Mouse (Mus musculus): ENCODE data around the gene Cbx2. TPM values are rescaled to one million over a fixed set of nuclear protein-coding genes. Genes with fewer than 3 reads are reported as not detected.

Gene Cbx2
- polyA plus RNA-seq (2017; shearing (Covaris generic)), result 1 to 10 TPM in 2 of 3 experiments, under 1 TPM in 1; 0.83 to 1.6 (median 1.0) TPM

- ATAC-seq, result peak; percentile 87
Observed at GRCm38 (mm10) chr11:119022895-119023615, at the start of gene Cbx2. Gene Cbx2, plus strand, starts transcription at chr11:119022962.

GRCm38 (mm10) chr11:118974340-118974739 is 48.4 kb upstream of the Cbx2 start:
- ATAC-seq, result no peak

DNA sequence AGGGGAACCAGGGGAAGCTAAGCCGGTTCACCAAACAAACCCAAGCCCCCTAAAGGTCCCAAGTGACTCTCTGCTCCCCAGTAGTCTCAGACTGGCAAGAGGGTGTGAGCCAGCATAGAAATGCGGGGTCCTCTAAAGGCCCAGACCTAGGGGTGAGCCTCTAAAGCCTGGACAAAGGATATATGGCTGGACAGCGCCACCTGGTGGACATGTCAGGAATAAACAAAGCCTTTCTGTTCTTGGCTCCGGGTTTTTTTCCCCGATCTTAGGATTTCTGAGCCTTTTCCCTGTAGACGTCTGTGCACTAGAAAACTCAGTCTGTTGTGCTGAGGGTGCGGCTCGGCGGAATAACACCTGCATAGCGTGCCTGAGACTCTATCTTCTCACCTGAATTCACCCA is 47.3 kb upstream of the Cbx2 start:
- ATAC-seq, result no peak

DNA sequence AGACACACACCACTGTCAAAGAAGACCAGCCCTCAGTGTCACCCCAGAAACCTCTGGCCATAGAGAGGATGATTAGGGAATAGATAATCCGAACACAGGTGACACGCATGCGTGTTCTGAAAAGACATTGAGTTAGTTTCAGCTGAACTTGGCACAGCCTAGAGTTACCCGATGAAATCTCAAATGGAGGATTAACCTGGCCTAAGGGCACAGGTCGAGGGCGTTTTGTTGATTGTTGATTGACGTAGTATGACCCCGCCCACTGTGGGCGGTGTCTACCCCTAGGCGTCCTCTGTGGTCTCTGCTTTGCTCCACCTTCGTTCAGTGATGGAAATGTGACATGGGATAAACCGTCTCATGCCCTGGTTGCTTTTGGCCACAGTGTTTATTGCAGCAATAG is 46.8 kb upstream of the Cbx2 start:
- peak; percentile 50 for ATAC-seq

DNA sequence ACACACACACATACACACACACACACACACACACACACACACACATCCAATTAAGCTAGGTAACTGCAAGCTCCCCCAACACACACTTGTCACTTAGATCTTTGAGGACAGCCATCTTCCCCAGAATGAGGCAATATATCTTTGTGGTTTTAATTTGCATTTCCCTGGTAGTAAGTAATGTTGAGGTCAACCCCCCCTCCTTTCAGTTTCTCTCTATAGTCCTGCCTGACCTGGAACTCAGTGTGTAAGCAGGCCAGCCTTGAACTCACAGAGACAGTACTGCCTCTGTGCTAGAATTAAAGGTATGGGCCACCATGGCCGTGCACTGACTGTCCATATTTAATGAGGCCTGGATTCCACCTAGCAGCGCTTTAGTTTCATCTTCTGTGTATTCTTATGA is 42.4 kb upstream of the Cbx2 start:
- peak; percentile 78 for ATAC-seq

DNA sequence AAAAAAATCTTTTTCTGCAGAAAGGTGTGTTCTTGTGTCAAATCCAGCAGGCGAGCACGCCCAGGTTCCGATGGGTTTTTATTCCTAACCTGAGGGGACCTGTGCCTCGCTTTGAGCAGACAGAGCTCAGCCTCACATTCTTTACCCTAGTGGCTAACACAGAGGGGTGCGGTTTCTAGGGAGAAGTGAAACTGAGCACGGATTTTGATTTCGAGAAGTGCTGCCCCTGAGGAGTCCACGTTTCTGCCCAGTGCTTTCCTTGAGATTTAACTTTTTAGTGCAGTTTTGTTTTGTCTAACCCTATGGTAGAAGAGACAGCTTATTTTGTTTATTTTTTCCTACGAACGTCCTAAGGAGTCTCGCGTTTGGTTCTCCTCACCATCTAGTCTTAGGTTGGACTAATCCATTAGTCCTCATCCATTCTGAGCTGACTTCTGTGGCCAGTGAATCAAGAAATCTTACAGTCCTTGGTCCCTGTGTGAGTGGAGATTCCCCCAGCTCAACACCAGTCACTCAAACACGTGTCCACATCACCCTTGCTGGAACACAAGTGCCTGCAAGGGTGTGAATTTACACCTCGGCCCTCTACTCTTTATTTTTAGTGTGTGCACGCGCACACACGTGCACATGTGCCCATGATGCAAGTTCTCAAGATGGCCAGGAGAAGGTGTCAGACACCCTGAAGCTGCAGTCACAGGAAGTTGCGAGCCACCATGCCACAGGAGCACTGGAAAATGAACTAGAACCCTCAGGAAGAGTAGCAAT is 41.6 kb upstream of the Cbx2 start:
- ATAC-seq, result no peak

DNA sequence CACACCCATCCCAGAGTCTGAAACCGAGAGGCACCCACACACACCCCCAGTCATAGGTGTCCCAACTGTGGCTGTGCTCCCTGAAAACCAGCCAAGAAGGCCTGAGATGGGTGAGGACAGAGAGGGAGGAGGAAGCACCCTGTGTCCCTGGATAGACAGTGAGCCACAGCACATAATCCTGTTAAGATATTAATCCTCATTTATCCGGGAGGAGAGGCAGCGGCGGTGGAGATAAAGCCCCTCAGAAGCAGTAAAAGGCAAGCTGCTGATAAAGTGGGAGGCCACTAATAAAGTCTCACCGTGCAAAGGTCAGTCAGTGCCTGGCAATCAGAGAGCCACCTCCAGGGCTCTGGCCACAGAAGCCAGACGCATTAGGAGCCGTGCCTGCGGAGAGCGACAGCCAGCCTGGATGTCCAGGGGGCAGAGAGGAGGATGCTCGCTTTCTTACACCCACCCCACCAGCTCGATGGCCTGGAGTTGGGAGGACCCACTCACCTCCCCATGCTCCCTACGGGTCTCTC is 40.1 kb upstream of the Cbx2 start:
- ATAC-seq, result no peak

GRCm38 (mm10) chr11:118985571-118985970 is 37.2 kb upstream of the Cbx2 start:
- no peak for ATAC-seq

GRCm38 (mm10) chr11:118987999-118988398 is 34.8 kb upstream of the Cbx2 start, which contains the start of gene Enpp7:
Gene Enpp7, plus strand, starts transcription at chr11:118988188.
- no peak for ATAC-seq

DNA sequence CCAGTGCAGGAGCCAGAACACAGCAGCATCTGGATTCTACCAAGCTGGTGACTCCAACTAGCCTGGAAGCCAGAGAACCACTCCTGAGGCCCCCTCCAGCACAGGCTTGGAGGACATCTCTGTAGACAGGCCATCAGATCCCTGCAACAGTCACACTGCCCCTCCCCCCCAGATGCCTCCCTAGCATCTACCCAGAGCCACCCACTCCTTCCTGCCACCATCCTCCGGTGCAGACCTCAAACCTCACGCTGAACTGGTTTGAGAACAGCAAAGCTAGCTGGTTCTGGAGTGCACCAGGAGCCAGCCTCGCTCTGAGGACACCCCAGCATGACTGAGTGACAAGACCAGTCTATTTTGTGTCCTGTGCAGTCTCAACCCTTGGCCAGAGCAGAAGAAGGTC is 30.0 kb upstream of the Cbx2 start:
- ATAC-seq, result peak; percentile 76

GRCm38 (mm10) chr11:118995448-118995847 is 27.3 kb upstream of the Cbx2 start:
- no peak for ATAC-seq

DNA sequence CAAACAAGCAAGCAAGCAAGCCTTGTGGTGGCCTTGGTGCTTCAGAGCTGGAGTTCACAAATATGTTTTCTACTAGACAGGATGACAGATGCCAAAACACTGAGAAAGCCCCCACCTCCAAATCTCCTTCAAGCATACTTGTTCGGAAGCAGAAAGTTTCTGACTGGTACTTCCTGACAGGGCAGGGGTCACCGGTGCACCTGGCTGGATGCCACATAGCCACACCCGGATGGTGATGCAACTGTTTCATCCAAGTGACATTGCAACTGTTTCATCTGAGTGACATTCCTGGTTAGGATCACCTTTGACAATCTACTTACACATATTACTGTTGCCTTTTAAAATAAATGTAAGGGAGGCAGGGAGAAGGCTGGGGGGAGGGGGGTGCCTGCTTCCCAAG is 25.6 kb upstream of the Cbx2 start:
- no peak for ATAC-seq

DNA sequence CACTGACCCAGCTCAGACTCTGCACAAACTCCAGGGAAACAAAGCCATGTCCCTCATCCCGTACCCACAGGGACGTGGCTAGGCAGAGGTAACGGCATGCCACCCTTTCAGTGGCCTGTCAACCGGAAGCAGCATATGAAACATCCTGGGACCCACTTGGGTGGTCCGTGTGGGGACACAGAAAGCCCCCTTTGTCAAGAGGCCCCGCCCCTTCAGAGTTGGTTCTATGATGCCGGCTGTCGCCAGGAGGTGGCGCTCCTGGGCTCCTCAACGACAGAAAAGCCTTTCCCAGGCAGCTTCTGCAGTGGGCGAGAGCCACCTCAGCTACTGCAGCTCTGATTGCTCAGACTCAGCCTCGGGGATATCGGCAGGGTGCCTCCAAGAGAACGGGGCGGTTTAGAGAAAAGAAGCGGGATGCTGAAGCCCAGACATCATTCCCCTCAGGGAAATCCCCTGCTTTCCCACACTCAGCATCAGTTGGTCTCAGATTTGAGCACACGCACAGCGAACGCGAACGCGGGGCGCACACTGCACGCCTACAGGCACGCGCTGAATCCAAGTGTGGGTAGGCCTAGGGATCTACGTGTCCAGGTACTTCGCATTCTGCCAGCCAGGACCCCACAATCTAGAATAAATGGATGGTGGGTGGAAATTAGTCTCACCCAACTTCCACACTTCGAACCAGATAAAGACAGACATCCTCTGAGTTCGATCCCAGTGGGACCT is 24.1 kb upstream of the Cbx2 start:
- peak; percentile 41 for ATAC-seq

DNA sequence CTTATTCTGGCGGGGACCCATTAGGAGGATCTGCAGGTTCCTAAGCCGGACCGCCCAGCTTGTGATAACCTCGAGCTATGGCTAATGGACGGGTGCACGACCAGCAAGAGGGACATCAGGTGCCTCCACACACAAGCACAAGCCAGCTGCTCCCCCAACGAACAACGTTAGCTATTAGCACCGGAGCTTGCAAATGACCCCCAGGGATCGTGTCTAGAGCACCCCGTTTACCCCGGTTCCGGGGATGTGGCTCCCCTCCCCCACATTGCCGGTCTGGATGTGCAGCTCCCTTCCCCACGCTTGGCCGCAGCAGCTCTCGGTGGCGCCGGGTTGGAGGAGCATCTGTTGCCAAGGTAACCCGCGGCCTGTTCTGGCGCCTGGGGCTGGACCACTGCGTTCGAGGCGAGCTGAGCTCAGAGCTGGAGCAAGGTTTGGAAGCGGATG is 23.4 kb upstream of the Cbx2 start:
- no peak for ATAC-seq

DNA sequence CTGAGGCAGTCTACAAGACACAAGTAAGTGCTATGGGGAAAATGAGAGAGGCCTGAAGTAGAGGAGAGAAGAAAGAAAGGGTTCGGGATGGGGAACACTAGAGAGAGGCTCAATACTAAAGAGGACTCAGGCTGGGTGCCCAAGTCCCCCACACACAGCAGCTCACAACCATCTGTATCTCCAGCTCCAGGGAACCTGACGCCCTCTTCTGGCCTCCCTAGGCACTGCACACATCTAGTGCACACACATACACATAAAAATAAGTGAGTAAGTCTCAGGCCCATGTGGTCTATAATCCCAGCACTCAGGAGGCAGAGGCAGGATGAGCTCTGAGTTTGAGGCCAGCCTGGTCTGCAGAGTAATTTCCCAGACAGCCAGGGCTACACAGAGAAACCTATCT is 21.9 kb upstream of the Cbx2 start:
- no peak for ATAC-seq

DNA sequence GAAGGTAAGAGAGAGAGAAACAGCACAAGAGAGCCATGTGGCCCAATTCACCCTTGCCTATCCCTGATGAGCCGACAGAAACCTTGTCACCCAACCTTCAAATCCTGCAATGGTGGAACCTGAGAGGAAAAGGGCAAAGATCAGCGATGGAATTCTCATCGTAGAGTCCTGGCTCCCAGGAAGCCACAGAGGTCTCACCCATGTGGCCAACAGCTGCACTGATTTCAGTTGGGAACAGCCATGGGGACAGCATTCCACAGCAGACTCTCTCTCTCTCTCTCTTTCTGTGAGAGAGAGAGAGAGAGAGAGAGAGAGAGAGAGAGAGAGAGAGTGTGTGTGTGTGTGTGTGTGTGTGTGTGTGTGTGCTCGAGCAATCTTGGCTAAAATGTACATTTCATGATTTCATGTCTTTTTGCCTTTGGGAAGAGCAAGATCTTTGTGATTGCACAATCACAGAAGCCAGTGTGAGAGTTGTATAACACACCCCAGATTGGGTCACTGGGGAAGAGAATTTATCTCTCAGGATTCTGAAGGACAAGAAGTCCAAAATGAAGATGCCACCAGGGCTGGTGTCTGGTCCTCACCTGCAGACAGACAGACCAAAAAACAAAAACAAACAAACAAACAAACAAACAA is 21.2 kb upstream of the Cbx2 start:
- no peak for ATAC-seq

DNA sequence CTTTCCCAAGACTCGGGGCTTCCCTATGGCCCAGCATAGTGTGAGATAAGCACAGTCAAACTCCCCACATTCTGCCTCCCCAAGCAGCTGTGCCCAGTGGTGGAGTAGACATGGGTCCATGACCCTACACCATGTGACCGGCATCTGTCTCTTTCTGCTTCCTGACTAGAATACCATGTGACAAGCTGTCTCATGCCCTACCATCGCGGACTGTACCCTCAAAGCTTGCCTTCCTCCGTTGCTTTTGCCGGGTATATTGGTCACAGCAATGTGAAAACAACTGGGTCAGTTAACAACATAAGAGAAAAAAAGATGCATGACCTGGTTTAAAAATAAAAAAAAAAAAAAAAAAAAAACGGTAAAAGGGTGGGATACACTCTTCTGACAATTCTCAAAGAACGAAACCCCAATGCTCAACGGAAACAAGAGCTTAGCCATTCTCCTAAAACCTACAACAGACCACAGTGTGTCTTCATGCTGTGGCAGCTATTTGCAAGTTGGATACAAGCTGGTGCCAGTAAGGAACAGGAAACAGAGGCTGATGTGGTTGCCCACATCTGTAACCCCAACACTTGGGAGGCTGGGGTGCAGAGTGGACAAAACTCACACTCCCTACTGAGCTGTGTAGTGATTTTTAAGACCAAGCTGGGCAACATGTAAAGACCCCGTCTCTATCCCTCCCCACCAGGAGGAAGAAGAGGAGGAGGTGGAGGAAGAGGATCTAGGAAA is 17.1 kb upstream of the Cbx2 start:
- no peak for ATAC-seq

DNA sequence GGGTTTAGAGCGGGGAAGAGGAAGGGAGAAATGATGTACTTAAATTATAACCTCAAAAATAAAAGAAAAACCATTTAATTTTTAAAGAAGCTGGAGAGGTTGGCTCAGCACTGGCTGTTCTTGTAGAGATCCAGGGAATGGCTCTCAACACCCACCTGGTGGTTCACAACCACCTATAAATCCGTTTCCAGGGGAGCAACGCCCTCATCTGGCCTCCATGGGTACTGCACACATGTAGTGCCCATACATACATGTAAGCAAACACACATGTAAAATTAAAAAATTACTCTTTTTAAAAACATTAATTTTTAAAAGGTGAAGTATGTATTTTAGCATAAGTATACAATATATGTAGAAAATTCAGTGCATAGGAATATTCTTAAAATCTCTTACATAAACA is 16.3 kb upstream of the Cbx2 start:
- no peak for ATAC-seq

DNA sequence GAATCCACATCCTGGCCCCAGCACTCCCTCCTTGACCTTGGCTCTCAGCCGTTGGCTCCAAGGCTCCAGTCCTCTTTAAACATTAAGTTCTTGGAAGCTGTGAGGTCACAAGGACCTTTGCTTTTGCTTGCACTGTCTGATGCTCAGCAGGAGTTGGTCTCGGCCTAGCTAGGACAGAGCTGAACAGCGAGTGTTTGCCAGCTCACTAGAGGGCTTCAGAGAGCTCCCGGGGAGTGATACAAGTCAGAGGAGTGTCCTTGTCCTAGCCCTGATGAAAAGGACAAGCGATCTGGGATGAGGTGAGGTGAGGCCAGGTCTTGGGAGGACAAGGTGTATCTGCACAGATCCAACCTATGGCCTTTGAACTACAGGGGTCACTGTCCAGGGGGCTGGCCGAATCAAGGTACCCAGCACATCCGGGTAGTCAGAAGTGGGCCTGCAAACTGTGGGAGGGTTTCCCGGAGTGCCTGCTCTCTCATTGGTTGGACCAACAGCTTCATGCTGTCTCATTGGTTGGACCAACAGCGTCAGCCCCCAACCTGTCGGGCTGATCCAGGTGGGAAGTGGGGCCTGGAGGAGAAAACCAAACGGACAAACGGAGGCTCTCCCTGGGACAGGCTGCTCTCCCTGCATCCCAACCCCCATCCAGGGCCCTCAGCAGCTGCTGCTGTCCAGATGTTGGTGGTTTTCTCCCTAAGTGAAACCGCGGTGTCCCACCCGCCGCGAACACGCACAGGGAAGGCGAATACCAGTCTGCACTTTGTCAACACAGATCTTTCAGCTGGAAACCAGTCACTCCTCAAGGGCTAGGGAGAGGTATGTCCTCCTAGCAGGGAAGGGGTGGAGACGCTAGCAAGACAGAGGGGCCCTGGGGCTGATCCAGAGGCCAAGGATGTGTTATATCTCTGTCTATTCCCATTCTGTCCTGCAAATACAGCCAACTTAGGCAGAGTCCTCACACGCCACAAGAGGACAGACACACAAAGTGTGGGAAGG is 15.0 kb upstream of the Cbx2 start:
- no peak for ATAC-seq

DNA sequence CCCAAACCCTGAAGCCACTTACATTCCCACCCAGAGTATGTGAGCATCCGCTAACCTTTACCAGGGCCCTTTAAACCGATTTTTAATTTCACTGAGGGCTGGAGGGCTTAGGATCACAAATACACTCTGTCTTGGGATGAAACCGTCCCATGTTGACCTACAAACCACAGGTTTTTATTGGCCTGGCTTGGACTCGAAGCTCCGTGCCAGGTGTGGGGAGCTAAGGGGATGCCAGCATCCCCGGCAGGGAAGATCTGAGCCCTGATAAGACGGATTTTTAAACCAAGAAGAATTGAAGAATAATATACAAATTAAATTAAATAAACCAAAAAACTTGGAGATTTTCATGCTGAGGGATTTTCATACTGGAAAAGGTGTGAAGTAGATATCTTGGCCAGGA is 8.3 kb upstream of the Cbx2 start:
- ATAC-seq, result no peak

DNA sequence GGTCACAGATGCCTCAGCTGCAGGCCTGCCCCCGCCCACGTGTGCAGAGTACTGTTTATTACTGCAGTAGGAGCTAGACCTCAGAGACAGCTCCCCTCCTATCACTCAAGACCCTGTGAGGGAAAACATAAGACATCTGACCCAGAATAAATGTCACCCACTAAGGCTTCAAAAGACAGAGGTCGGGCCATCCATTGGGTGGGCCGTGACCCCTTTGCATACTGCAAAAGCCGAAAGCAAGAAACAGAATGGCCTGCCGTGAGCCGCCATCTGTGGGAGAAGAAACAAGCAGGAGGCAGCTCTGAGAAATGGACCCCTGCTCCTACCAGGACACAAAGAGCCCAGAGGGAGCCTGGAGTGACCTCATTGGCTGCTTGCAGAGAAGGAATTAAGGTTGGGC is 5.3 kb upstream of the Cbx2 start:
- no peak for ATAC-seq
